Mouse (Mus musculus) liver, adult 2 months (tissue): Measurements from ENCODE around the gene Cdhr2. TPM values are rescaled to one million over a fixed set of nuclear protein-coding genes. Genes with fewer than 3 reads are reported as not detected.

Experiments used
- DNase-seq: peaks from one replicate; pipeline ENCODE4 v3.0.0-alpha.2; 2011; ENCODE audit warnings: low read depth, low spot score; ENCODE audit errors: extremely low read depth
- H3K27ac ChIP-seq: fragments of 200-500 bp; replicated peaks from 2 replicates; pipeline ENCODE4 v1.5.1; 2012; ENCODE audit warnings: low read depth, mild to moderate bottlenecking, control low read depth, inconsistent platforms, low read length; ENCODE audit not compliant: insufficient read depth
- H3K27me3 ChIP-seq: fragments of 200-500 bp; 2 replicates; pipeline ENCODE4 v1.6.1; 2012; ENCODE audit warnings: mild to moderate bottlenecking, moderate library complexity, low read length, inconsistent platforms; ENCODE audit not compliant: control insufficient read depth, insufficient read depth
- H3K36me3 ChIP-seq: fragments of 200-500 bp; 2 replicates; pipeline ENCODE4 v1.6.1; 2012; ENCODE audit warnings: low read length, inconsistent platforms; ENCODE audit not compliant: control insufficient read depth, insufficient read depth
- H3K4me1 ChIP-seq: fragments of 200-500 bp; 2 replicates; pipeline ENCODE4 v1.6.1; 2011; ENCODE audit warnings: low read length; ENCODE audit not compliant: control insufficient read depth, insufficient read depth
- H3K4me3 ChIP-seq: fragments of 200-500 bp; 2 replicates; pipeline ENCODE4 v1.5.1; 2011; ENCODE audit warnings: low read depth, mild to moderate bottlenecking, control low read depth, low read length, moderate library complexity; ENCODE audit not compliant: insufficient read depth
- H3K79me2 ChIP-seq: fragments of 200-500 bp; 2 replicates; pipeline ENCODE4 v1.6.1; 2012; ENCODE audit warnings: inconsistent platforms, mild to moderate bottlenecking, low read length, moderate library complexity; ENCODE audit not compliant: control insufficient read depth, insufficient read depth
- H3K9ac ChIP-seq: fragments of 200-500 bp; 2 replicates; pipeline ENCODE4 v1.6.1; 2012; ENCODE audit warnings: low read depth, mild to moderate bottlenecking, control low read depth, inconsistent platforms, low read length
- CTCF ChIP-seq: fragments of 200-500 bp; IDR thresholded peaks from 2 replicates; pipeline ENCODE4 v1.5.1; 2011; ENCODE audit warnings: low read depth, low read length, control low read depth
- POLR2A ChIP-seq: fragments of 200-500 bp; IDR thresholded peaks from 2 replicates; pipeline ENCODE4 v1.6.1; 2011; ENCODE audit warnings: low read length, control low read depth; ENCODE audit not compliant: insufficient read depth; ENCODE audit errors: extremely low read depth
- WGBS: fragments of 180-500 bp; shearing (Covaris S2); methylation state at CpG from one replicate; pipeline ENCODE4 v1.1.7; 2018; 5-methylcytosine and 5-hydroxymethylcytosine counted together
- polyA plus RNA-seq: library from polyadenylated mRNA; depleted of rRNA; stranded (reverse); fragments of >200 nt; gene quantifications from 2 replicates; pipeline ENCODE4 v1.2.3, GENCODE M21; 2012
- total RNA-seq: library from RNA; depleted of rRNA; stranded (reverse); fragments of >200 nt; gene quantifications from 2 replicates; pipeline ENCODE4 v1.2.3, GENCODE M21; 2014

The Cdhr2 gene
- total and polyA plus RNA-seq, 2 experiments = under 0.01 to 0.18 TPM

DNA sequence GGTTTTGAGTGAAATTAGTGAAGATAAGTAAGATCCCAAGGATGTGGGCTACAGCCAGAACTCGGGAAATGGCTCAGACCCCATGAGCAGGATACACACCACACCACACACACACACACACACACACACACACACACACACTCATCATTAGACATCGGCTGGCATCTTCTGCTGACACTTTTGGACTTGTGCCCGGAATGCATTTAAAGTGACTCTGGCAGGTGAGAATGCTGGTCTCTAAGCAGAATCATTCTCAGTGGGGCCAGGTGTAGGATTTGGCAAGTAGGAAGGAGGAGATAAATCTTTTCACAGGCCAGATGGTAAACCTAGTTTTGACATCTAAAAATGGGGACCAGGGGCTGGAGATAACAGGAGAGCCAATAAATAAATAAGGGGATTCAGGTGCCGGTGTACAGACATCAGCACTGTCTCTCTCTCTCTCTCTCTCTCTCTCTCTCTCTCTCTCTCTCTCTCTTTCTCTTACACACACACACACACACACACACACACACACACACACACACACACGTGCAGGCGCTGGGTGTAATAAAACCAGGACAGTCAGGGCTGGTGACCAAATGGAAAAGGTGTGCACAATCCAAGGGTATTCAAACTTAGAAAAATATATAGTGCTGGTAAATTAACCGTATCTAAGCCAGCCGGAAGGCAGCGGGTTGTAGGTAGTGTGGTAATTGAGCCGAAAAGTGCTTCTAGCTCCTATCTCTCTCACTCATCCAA is 56.0 kb downstream of the Cdhr2 start:
- H3K36me3 ChIP-seq = no peaks in the 10 kb centered on the region

DNA sequence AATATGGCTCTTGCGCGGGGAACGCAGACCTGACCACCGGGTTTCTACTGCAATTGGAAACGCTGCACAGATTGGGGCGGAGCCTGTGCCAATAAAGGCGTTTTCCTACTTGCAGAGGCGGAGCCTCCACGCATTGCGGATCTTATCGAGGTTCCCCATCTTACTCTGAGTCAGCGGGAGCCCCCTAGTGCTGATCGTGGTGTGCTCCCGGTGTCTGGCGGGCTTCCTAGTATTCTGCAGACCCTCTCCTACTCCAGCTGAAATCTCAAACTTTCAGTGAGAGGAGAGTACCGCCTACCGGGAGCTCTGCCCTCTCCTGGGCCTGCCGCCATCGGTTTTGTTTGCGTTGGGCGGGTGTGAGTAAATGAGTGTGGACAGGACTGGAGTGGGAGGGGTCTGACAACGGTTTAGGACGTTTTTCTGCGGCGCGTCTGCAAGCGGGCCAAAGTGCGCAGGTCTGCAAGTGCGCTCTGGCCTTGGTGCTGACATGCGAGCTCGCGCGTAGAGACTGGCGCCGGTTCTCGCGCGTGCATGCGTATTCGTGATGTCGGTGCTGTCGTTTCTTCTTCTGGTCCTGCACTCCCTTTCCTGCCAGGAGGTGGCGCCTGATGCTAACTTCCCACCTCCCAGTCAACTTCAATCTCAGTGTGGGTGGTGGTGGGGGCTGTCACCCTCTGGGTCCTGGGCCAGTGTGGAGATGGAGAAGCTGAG is 56.9 kb downstream of the Cdhr2 start:
- no peaks in the 10 kb centered on the region for H3K36me3 ChIP-seq
- DNase-seq = peak; percentile 76

More for the DNA sequence above, 56.0 kb downstream of the Cdhr2 start:
- Histone ChIP-seq H3K27me3 (no peaks in the 10 kb centered on the region; the same call in 1 of the 2 replicates), H3K27ac (no peak overlapping the region), H3K4me3 (no peak overlapping the region), H3K4me1 (no peaks in the 10 kb centered on the region), H3K9ac (no peak overlapping the region), H3K79me2 (no peaks in the 10 kb centered on the region)
- TF ChIP-seq CTCF (no peak), POLR2A (no peak)
- no peak for DNase-seq
- WGBS = 48% methylated on average over 10 of the region's 10 CpGs

DNA sequence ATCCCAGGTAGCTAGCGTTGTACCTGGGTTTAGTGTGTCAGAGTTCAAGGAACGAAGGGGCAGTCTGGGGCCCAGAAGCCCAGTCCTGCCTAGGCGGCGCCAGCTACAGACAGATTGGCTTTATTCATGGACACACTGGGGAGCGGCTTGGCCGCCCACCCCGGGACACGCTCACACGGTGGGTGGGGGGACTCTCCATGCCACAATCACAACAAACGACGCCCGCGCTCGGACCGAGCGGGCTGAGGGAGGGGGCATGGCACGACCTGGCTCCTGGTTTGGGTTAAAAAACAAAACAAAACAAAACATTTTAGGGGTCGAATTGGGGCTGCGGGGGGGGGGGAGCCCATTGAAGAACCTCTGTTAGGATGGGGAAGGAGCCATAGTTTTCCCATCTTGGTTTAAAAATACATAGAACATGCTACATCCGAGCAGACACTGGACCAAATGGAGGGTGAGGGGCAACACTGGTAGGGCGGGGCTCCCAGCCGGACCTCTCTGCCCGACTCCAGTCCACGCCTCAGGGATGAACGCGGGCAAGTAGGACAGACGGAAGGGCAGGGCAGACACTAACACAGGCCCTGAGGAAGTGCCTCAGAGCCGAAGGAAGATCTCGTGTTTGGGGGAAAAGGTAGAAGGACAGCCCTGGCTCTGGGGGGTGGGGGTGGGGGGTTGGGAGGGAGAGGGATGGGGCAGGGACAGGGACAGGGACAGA is 57.7 kb downstream of the Cdhr2 start:
- no peak for DNase-seq
- Histone ChIP-seq H3K27me3 (no peaks in the 10 kb centered on the region; the same call in none of the 2 replicates), H3K79me2 (no peaks in the 10 kb centered on the region), H3K4me3 (no peak overlapping the region), H3K9ac (no peak overlapping the region), H3K4me1 (no peaks in the 10 kb centered on the region), H3K36me3 (no peaks in the 10 kb centered on the region), H3K27ac (no peak overlapping the region)
- TF ChIP-seq CTCF (no peak), POLR2A (no peak)
- WGBS = 4% methylated on average over 29 of the region's 29 CpGs

More for the DNA sequence above, 56.9 kb downstream of the Cdhr2 start:
- WGBS = under 1% methylated on average over 43 of the region's 43 CpGs
- H3K4me1 ChIP-seq = no peaks in the 10 kb centered on the region
- peak; percentile 63 for TF ChIP-seq CTCF
- TF ChIP-seq POLR2A = no peak
- no peak overlapping the region for H3K27ac ChIP-seq
- H3K27me3 ChIP-seq = no peaks in the 10 kb centered on the region; the same call in none of the 2 replicates
- no peak overlapping the region for H3K9ac ChIP-seq
- H3K4me3 ChIP-seq = peak overlapping the region; percentile 11; the same call in 1 of the 2 replicates
- H3K79me2 ChIP-seq = no peaks in the 10 kb centered on the region

DNA sequence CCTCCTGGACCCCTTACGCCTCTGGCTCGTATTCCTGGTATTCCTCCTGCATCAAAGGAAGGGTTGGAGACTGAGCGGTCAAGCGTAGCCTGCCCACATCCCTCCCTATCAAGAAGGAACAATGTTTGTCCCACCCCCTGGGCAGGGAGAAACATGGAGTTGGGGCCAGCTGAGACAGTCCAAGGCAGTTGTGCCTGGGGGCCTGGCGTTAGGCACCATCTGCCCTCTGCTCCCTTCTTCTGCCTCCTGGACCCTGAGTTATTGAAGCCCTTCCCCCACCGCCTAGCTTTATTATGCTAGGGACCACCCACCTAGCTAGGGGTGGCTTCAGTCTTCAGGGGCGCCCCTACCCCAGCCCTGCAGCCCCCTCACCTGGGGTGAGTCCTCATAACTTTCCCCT is 58.2 kb downstream of the Cdhr2 start:
- no peak overlapping the region for H3K9ac ChIP-seq
- no peak overlapping the region for H3K4me3 ChIP-seq
- DNase-seq = no peak
- TF ChIP-seq CTCF (no peak), POLR2A (no peak)
- 34% methylated on average over 7 of the region's 7 CpGs for WGBS
- no peaks in the 10 kb centered on the region for H3K79me2 ChIP-seq
- no peak overlapping the region for H3K27ac ChIP-seq
- no peaks in the 10 kb centered on the region for H3K4me1 ChIP-seq
- H3K27me3 ChIP-seq = peaks cover 2% of the 10 kb centered on the region
- H3K36me3 ChIP-seq = no peaks in the 10 kb centered on the region

DNA sequence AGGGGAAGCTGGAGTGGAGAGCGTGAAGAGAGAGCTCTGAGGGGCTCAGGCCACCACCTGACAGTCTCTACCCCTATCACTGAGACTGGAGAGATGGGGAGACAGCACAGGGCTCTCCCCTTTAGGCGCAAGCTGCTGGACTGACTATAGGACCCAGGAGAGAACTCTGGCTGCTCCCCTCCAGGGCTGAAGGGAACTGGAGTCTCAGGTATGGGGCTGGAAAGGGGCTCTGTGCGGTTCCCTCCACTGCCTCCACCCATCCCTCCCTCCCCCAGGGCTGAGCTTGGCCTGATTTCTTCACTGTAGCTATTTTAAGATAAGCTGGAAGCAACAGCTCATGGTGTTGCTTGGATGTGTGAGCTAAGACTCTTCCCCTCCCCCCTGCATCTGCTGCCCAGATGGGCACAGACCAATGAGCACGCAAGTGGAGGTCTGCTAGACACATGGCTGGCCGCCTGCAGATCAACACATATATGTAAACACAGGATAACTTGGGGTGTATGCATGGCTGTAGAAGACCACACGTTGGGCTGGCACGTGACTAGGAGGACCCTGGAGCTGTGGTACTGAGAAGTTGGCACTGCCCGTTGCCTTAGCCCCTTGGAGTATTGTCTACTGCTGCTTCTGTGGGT is 59.0 kb downstream of the Cdhr2 start:
- H3K27me3 ChIP-seq = peaks cover 3% of the 10 kb centered on the region
- H3K36me3 ChIP-seq = no peaks in the 10 kb centered on the region
- no peak overlapping the region for H3K4me3 ChIP-seq
- no peak overlapping the region for H3K27ac ChIP-seq
- TF ChIP-seq CTCF = no peak
- TF ChIP-seq POLR2A = no peak
- no peaks in the 10 kb centered on the region for H3K79me2 ChIP-seq
- H3K4me1 ChIP-seq = no peaks in the 10 kb centered on the region
- H3K9ac ChIP-seq = no peak overlapping the region
- no peak for DNase-seq
- WGBS = 71% methylated on average over 8 of the region's 8 CpGs
